Mouse (Mus musculus): ENCODE data around the gene Dntt. TPM values are rescaled to one million over a fixed set of nuclear protein-coding genes. Genes with fewer than 3 reads are reported as not detected.

The Dntt gene
- polyA plus RNA-seq (2017; shearing (Covaris generic)), result not detected

GRCm38 (mm10) chr19:41029219-41029618 lies at the start of gene Dntt:
Dntt (plus strand) TSS chr19:41029275.

DNA sequence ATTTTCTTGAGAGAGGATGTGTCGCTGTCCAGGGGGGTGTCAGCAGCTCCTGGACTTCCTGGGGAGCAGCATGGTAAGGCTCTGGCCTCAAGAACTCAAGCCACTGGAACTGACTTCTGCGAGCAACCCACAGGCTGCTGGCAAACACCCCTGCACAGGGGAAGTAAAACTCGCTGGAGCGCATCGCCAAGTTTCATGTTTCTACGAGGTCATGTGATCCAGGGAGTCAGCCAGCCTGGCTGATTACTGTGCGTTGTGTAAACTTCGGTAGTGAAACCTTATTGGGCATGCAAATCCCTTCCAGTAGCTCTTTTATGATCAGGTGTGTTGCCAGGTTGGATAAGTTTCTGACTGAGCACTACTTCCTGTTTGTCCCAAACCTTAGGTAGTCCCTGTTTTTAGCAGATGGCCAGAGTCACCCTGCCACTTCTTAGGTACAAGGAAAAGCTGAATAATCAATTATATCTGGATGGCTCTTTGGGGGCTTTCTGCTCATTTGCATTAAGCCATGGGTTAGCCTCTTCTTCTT lies 35.0 kb upstream of the Dntt start, which contains the start of gene Blnk:
Gene Blnk, minus strand, starts transcription at position 479 of the 529 bp plus-strand sequence.

GRCm38 (mm10) chr19:41076906-41077305 lies 47.8 kb downstream of the Dntt start, which contains the start of gene Opalin:
Opalin (minus strand) TSS chr19:41077113.

Other genes starting within 250 kb of the Dntt start
- gene Ccnj, start 198.0 kb upstream of the Dntt start, polyA plus RNA-seq (2017; shearing (Covaris generic)), result 1.2 TPM
- 14.0 TPM for gene Zfp518a, start 134.6 kb upstream of the Dntt start, polyA plus RNA-seq (2017; shearing (Covaris generic))
- gene Blnk, start 34.7 kb upstream of the Dntt start, polyA plus RNA-seq (2017; shearing (Covaris generic)), result 0.25 TPM
- not detected for gene Opalin, start 47.8 kb downstream of the Dntt start, polyA plus RNA-seq (2017; shearing (Covaris generic))
- gene Tll2, start 177.6 kb downstream of the Dntt start, polyA plus RNA-seq (2017; shearing (Covaris generic)), result not detected
- 268 TPM for gene Tm9sf3, start 234.7 kb downstream of the Dntt start, polyA plus RNA-seq (2017; shearing (Covaris generic))